Mouse (Mus musculus) spleen, postnatal 10 days (tissue): ENCODE measurements around the gene Mrc2.

Experiments
- DNase-seq, 2 experiments: peaks; one replicate each; pipeline ENCODE4 v3.0.0; 2021 to 2022; ENCODE audit warnings: low spot score in 2 of 2

Mrc2 gene

DNA sequence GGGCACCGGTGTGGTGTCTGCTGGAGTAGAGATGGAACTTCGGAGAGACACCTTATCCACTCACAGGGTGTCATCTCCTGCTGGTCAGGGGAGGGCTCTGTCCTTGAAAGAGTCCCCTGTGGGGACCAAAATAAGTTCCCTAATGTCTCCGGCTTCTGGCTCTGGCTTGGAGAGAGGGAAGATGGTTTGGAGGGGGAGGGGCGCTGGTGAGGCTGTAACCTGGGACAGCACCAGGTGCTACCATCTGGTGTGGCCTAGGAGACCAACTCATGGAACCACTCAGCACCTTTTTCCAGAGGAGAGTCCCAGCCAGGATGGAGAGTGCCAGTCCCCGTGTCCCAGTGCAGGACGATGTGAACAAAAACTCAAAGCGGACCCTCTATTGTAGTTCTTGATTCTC, 58.2 kb downstream of the Mrc2 start:
- no peak for DNase-seq

GRCm38 (mm10) chr11:105352152-105352551, 59.7 kb downstream of the Mrc2 start:
- DNase-seq: no peak

- peak in 1 of 2 experiments; percentile 36 for DNase-seq
Measured at GRCm38 (mm10) chr11:105352954-105353890, 60.8 kb downstream of the Mrc2 start.

DNA sequence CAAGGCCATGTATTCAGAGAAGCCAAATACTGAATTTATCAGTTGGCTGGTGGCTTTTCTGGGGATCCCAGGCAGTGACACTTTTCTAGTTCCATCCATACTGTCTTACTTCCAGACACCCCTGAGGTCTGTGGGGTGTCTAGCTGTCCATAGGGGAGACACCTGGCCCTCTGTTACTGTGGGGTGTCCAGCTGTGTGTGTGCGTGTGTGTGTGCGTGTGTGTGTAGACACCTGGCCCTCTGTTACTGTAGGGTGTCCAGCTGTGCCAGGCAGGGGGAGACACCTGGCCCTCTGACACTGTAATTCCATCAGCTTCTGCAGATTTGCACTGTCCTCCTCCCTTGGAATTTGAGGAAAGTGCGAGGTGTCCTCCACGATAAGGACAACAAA, 61.4 kb downstream of the Mrc2 start:
- DNase-seq: no peak

DNA sequence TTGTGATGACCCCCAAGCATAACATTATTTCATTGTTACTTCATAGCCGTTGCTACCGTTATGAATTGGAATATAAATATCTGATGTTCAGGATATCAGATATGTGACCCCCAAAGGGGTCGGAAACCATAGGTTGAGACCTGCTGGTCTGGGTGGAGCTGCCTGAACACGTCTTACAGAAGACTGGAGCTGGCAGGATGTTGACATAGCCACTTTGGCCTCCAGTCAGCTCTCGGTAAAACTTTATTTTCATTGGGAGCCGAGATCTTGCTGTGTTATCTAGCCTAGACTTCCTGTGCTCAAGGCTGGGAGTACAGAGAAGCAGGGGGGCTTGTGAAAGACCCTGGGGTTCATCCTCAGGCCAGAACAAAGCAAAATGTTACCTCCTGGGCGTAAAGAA, 63.9 kb downstream of the Mrc2 start:
- DNase-seq: no peak

GRCm38 (mm10) chr11:105362041-105362765, 69.8 kb downstream of the Mrc2 start:
- no peak for DNase-seq

DNA sequence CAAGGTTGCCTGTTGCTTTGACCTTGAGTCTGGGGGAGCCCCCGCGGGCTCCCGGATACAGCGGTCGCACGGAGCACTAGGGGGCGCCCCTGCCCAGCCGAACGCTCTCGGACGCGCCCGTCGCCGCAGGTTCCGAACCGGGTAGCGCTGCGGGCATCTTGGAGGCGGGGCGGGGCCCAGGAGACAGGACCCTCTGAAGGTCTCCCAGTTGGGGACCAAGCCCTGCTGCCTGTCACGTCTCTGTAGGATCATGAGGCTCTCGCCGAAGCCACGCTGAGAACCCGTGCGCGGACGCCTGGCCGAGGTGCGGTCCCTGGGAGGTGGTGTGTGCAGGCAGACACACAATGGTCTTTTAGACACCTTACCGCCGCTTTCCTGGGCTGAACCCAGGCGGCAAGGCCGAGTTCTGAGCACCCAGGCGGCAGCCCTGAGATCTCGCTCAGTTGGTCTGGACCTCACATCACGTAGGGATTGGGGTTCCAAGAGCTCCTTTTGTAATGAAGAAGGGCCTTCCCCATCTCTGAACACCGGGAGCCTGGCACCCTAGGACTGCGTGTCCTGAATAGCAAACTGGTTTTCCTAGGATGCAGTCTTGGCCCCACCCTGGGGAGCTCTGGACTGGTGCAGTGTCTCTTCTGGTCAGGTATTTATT, 70.6 kb downstream of the Mrc2 start:
- DNase-seq: peak; percentile 86 to 90

GRCm38 (mm10) chr11:105363598-105364385, 71.3 kb downstream of the Mrc2 start:
- no peak for DNase-seq

GRCm38 (mm10) chr11:105364386-105365065, 72.1 kb downstream of the Mrc2 start:
- peak; percentile 41 to 59 for DNase-seq

DNA sequence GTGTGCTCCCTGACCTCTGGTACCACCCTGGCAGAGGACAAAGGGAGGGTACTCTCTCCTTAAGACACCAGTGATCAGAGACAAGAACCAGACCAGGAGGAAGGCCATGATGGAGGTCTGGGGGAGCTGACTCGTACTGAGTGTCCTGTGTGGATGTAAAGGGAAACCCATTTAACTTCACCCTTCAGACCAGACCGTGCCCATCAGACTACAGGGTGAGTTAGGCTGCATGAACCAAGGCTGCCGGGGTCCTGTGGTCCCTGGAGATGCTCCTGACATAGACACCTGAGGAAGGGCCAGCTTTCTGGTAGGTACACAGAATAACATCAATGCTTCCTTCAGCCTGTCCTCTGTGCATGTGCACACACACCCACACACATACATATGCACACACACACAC, 73.2 kb downstream of the Mrc2 start:
- peak in 1 of 2 experiments; percentile 50 for DNase-seq

DNA sequence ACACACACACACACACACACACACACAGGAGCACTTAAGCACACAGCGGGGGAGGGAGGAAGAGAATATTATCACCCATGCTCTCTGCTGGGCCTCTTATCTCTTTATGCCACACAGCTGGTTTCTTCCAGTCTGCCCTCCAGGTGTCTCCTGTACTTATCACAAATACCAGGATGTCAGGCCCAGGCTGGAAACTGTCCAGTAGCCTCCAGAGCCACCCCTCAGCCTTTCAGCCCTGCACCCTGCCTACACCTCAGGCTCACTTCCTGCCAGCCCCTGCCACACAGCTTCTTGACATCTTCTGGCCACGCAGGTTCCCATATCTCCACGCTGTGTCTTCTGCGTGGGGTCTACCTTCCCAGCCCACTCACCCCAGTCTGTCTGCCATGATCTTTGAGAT, 73.6 kb downstream of the Mrc2 start:
- DNase-seq: peak; percentile 62 to 83

DNA sequence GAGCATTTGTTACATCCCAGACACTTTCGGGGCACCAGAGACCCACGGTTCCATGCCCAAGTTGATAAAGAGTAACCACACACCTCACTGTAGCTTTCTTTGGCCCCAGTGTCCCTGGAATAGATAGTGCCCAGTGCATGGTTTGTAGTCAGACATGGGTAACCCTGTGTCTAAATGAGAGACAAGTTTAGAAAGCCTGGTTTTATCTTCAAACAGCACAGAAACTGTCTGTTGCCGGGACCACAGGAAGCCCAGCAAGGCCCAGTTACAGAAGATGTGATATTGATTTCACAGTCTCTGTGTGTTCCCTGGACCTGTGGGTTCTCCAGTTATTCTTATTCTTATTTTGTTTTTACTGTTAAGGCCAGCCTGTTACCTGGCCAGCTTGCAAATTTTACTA, 74.7 kb downstream of the Mrc2 start:
- no peak for DNase-seq

- DNase-seq: no peak
Measured at GRCm38 (mm10) chr11:105368833-105369232, 76.4 kb downstream of the Mrc2 start.

- DNase-seq: no peak
Measured at GRCm38 (mm10) chr11:105369526-105370386, 77.3 kb downstream of the Mrc2 start.

GRCm38 (mm10) chr11:105371818-105372217, 79.4 kb downstream of the Mrc2 start:
- DNase-seq: no peak

DNA sequence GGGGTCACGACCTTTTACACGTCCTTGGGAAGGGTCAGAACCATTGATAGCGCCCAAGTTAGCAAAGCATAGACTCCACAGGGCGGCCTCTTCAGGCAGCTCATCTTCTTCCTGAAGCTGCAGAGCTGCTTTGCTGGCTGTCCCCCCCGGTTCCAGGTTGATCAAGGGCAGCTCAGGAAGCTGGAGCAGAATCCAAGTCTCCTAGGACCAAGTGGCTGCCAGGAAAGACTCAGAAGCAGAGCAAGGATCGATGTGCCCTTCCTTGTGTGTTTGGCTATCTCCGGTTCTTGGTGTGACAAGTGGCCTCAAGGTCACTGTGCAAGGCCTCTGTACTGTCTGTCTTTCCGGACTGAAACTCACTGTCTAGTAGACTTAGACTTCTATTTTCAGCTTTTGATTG, 81.4 kb downstream of the Mrc2 start:
- DNase-seq: no peak

- peak in 1 of 2 experiments; percentile 42 for DNase-seq
Measured at GRCm38 (mm10) chr11:105374526-105375175, 82.2 kb downstream of the Mrc2 start.

GRCm38 (mm10) chr11:105375821-105376235, 83.4 kb downstream of the Mrc2 start:
- DNase-seq: no peak

GRCm38 (mm10) chr11:105385266-105385665, 92.8 kb downstream of the Mrc2 start:
- DNase-seq: no peak
